Mouse (Mus musculus) intestine, embryonic 15.5 days (tissue): ENCODE measurements at regions not wholly inside any gene's neighbourhood (a gene's known extent, or its start where the extent isn't known, plus 50 kb on each side); places are given as distances from the start of the nearest gene placed in this dataset.

Source experiments
- ATAC-seq: fragments of 200-750 bp; cut with Nextera tagmentation; 2 replicates; pipeline ENCODE4 v1.8.0; 2017; ENCODE audit warnings: moderate TSS enrichment, moderate library complexity
- H3K27ac ChIP-seq: fragments of 300-500 bp; sonication (generic); 2 replicates; pipeline ENCODE4 v1.5.1; 2015; ENCODE audit warnings: mild to moderate bottlenecking, inconsistent platforms
- H3K27me3 ChIP-seq: fragments of 300-500 bp; sonication (generic); replicated peaks from 2 replicates; pipeline ENCODE4 v1.6.1; 2015; ENCODE audit warnings: inconsistent platforms
- H3K36me3 ChIP-seq: fragments of 300-500 bp; sonication (generic); 2 replicates; pipeline ENCODE4 v1.6.1; 2015; ENCODE audit warnings: inconsistent platforms
- H3K4me1 ChIP-seq: fragments of 300-500 bp; sonication (generic); replicated peaks from 2 replicates; pipeline ENCODE4 v1.6.1; 2015; ENCODE audit warnings: inconsistent platforms
- H3K4me2 ChIP-seq: fragments of 300-500 bp; sonication (generic); replicated peaks from 2 replicates; pipeline ENCODE4 v1.6.1; 2015; ENCODE audit warnings: mild to moderate bottlenecking, inconsistent platforms
- H3K4me3 ChIP-seq: fragments of 300-500 bp; sonication (generic); replicated peaks from 2 replicates; pipeline ENCODE4 v1.5.1; 2015; ENCODE audit warnings: inconsistent platforms
- H3K9ac ChIP-seq: fragments of 300-500 bp; sonication (generic); 2 replicates; pipeline ENCODE4 v1.6.1; 2015; ENCODE audit warnings: inconsistent platforms
- H3K9me3 ChIP-seq: fragments of 300-500 bp; sonication (generic); 2 replicates; pipeline ENCODE4 v1.6.1; 2016; ENCODE audit warnings: inconsistent platforms
- WGBS: fragments of 180-500 bp; shearing (Covaris S2); methylation state at CpG from one replicate; pipeline ENCODE4 v1.1.7; 2015; 5-methylcytosine and 5-hydroxymethylcytosine counted together

DNA sequence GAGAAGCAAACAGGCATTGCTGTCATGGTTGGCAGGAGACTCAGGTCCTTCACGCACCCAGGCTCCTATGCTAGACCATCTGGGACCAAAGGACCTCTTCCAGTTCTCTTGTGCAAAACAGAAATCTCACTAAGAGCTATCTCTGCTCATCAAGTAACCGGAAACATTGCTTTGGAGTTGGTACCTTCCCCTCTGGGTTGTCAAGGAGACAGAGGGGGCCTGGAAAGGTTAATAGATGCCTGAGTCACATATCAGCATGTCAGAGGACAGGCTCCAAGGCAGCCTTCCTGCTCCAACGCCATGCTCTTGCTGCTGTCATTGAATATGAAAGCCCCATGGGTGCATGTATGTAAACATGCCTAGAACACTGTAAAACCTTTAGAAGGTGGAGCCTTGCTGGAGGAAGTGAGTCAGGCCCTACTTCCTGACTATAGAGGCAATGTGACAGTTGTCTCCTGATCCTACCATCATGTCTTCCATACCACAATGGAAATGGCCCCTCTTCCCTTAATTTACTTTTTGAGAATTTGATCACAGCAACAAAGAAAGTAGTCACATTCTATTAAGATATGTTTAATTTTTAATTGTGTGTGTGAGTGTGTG, 103.8 kb downstream of the Hlx start:
- ATAC-seq: no peak
- H3K27me3 ChIP-seq: no peaks in the 10 kb centered on the region
- H3K9me3 ChIP-seq: no peaks in the 10 kb centered on the region
- no peak overlapping the region for H3K9ac ChIP-seq
- 71% methylated on average over 3 of the region's 3 CpGs for WGBS
- H3K4me3 ChIP-seq: no peak overlapping the region
- H3K4me1 ChIP-seq: no peaks in the 10 kb centered on the region
- H3K27ac ChIP-seq: no peak overlapping the region
- no peaks in the 10 kb centered on the region for H3K36me3 ChIP-seq
- H3K4me2 ChIP-seq: no peak overlapping the region

DNA sequence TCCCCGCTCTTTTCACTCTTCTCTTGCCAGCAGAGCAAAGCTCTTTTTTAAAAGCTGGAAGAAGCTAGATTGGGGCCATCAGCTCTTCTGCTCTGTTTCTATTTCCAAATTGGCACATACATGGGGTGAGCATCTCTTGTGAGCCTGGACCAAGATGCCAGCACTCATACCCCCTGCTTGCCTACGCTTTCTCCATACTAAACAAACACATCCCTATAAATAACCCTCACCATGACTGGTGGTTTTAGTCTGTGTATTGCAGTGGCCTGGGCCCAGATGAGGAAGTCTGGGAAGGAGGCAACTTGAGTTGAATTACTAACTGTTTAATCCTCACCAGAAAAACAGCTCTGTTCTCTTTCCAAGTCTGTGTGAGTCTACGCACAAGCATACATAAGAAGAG, 110.0 kb downstream of the Hlx start:
- Histone ChIP-seq H3K4me3 (no peak overlapping the region), H3K4me2 (no peak overlapping the region), H3K27me3 (no peaks in the 10 kb centered on the region), H3K4me1 (peaks cover 4% of the 10 kb centered on the region; the same call in 1 of the 2 replicates), H3K9ac (no peak overlapping the region), H3K27ac (0 out of 2 replicates have a peak overlapping the region, but pooled peaks have one; percentile 17), H3K9me3 (no peaks in the 10 kb centered on the region), H3K36me3 (no peaks in the 10 kb centered on the region)
- peak; percentile 31; the same call in 1 of the 2 replicates for ATAC-seq
- 53% methylated on average over 3 of the region's 3 CpGs for WGBS

DNA sequence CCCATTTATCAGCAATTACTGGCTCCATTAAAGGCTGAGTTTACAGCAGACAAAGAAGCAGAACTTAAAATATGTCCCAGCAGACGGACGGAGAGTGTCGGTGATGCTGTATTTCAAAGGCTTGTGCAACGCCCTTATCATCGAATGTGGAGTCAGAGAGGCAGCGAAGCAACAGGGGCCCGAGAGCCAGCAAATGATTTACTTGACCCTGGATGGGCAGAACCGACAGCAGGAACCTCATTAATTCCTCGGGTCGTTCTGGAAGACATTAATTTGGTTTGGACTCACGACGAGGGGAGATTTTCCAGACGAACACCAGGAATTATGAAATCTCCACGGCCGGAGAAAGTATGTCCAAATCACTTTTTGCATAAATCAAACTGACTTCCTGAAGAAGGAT, 110.5 kb downstream of the Hlx start:
- H3K4me1 ChIP-seq: peaks cover 4% of the 10 kb centered on the region; the same call in 1 of the 2 replicates
- H3K27me3 ChIP-seq: no peaks in the 10 kb centered on the region
- H3K9me3 ChIP-seq: no peaks in the 10 kb centered on the region
- no peak overlapping the region for H3K9ac ChIP-seq
- no peaks in the 10 kb centered on the region for H3K36me3 ChIP-seq
- ATAC-seq: peak; percentile 39; the same call in 1 of the 2 replicates
- WGBS: 29% methylated on average over 15 of the region's 15 CpGs
- no peak overlapping the region for H3K4me3 ChIP-seq
- H3K27ac ChIP-seq: no peak overlapping the region
- H3K4me2 ChIP-seq: no peak overlapping the region

DNA sequence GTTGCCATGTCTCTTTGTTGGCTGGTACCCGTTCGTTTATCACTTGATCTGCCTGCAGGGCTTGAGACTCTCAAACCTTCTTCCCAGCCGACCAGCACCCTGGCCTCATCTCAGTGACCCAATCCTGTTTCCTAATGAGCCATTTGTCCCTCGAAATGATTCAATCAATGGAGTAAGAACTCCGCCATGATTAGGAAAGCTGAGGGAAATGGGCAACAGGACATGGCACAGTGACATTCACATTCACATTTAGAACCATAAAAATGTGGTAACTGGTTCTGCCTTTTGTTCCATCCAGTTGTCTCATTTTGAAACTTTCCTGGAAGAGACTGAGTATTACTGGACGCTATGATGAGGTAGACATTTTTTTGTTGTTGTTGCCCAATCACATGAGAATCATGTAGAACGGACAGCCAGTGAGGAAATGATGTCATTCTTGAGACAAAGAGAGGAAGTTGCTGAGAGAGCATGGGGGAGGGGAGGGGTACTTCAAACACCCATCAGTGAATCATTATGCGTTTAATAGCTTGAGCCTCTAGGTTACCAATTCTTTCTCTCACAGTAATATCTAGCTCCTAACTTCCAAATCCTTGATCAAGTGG, 114.5 kb downstream of the Hlx start:
- Histone ChIP-seq H3K9me3 (no peaks in the 10 kb centered on the region), H3K27me3 (no peaks in the 10 kb centered on the region), H3K4me3 (no peak overlapping the region), H3K4me2 (no peak overlapping the region), H3K9ac (no peak overlapping the region), H3K4me1 (peaks cover 4% of the 10 kb centered on the region; the same call in 1 of the 2 replicates), H3K36me3 (no peaks in the 10 kb centered on the region), H3K27ac (no peak overlapping the region)
- ATAC-seq: no peak
- 80% methylated on average over 8 of the region's 8 CpGs for WGBS

- WGBS: 65% methylated on average over 3 of the region's 3 CpGs
- Histone ChIP-seq H3K9ac (no peak overlapping the region), H3K4me1 (no peaks in the 10 kb centered on the region), H3K27ac (no peak overlapping the region), H3K36me3 (no peaks in the 10 kb centered on the region), H3K27me3 (no peaks in the 10 kb centered on the region), H3K4me3 (no peak overlapping the region), H3K9me3 (no peaks in the 10 kb centered on the region), H3K4me2 (no peak overlapping the region)
- ATAC-seq: no peak
Measured at GRCm38 (mm10) chr1:184615991-184616390, 116.4 kb downstream of the Hlx start.

- Histone ChIP-seq H3K9ac (no peak overlapping the region), H3K4me2 (no peak overlapping the region), H3K27me3 (no peaks in the 10 kb centered on the region), H3K4me3 (no peak overlapping the region), H3K4me1 (no peaks in the 10 kb centered on the region), H3K9me3 (no peaks in the 10 kb centered on the region), H3K36me3 (no peaks in the 10 kb centered on the region), H3K27ac (no peak overlapping the region)
- ATAC-seq: no peak
- WGBS: 81% methylated on average over 21 of the region's 21 CpGs
Measured at GRCm38 (mm10) chr1:184614699-184615415, 117.6 kb downstream of the Hlx start.

DNA sequence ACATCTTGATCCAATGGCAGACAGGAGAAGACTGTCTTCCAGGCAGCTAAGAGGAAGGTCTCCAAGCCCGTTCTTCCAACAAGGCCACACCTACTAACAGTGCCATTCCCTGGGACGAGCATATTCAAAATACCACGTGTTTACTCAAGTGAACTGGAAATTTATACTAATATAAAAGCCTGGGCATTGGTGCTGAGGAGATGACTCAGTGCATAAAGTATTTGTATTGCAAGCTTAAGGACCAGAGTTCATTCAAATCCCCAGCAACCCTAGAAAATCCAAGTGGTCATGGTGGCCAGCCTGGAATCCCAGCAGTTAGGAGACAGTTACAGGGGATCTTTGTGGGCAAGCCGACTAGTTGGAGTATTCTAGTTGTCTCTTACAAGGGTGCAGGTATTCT, 119.5 kb downstream of the Hlx start:
- H3K4me2 ChIP-seq: no peak overlapping the region
- no peak overlapping the region for H3K4me3 ChIP-seq
- no peaks in the 10 kb centered on the region for H3K9me3 ChIP-seq
- ATAC-seq: no peak
- 58% methylated on average over 4 of the region's 4 CpGs for WGBS
- no peaks in the 10 kb centered on the region for H3K4me1 ChIP-seq
- no peaks in the 10 kb centered on the region for H3K36me3 ChIP-seq
- H3K27me3 ChIP-seq: no peaks in the 10 kb centered on the region
- no peak overlapping the region for H3K9ac ChIP-seq
- H3K27ac ChIP-seq: no peak overlapping the region

GRCm38 (mm10) chr1:184608938-184609337, 123.5 kb downstream of the Hlx start:
- Histone ChIP-seq H3K36me3 (no peaks in the 10 kb centered on the region), H3K27ac (no peak overlapping the region), H3K9ac (no peak overlapping the region), H3K4me1 (no peaks in the 10 kb centered on the region), H3K27me3 (no peaks in the 10 kb centered on the region), H3K9me3 (no peaks in the 10 kb centered on the region), H3K4me2 (no peak overlapping the region), H3K4me3 (no peak overlapping the region)
- ATAC-seq: no peak
- 67% methylated on average over 5 of the region's 5 CpGs for WGBS

- no peak for ATAC-seq
- Histone ChIP-seq H3K27me3 (no peaks in the 10 kb centered on the region), H3K9ac (no peak overlapping the region), H3K27ac (no peak overlapping the region), H3K4me3 (no peak overlapping the region), H3K4me2 (no peak overlapping the region), H3K4me1 (no peaks in the 10 kb centered on the region), H3K9me3 (no peaks in the 10 kb centered on the region), H3K36me3 (no peaks in the 10 kb centered on the region)
- 87% methylated on average over 2 of the region's 2 CpGs for WGBS
Measured at GRCm38 (mm10) chr1:184608338-184608737, 124.1 kb downstream of the Hlx start.

DNA sequence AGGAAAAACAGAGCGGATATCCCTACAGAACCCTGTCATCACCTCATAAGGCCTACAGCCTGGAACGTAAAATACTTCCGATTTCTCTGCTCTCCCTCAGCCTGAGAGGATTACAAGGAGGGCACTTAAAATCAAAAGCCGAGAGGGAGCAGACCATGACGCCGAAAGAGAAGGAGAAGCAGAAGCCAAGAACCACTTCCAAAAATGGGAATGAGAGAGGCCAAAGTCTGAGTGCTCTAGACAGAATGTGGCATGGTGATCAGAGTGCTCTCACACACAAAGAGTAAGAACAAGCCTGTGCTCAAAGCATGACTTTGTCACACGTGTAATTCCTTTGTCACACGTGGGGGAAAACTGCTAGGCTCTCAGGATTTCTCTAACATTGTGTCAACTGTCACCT, 125.9 kb downstream of the Hlx start:
- Histone ChIP-seq H3K9ac (no peak overlapping the region), H3K4me3 (no peak overlapping the region), H3K4me2 (no peak overlapping the region), H3K4me1 (no peaks in the 10 kb centered on the region), H3K27me3 (no peaks in the 10 kb centered on the region), H3K9me3 (no peaks in the 10 kb centered on the region), H3K27ac (no peak overlapping the region), H3K36me3 (no peaks in the 10 kb centered on the region)
- no peak for ATAC-seq
- 75% methylated on average over 8 of the region's 8 CpGs for WGBS

GRCm38 (mm10) chr1:184605666-184606065, 126.8 kb downstream of the Hlx start:
- H3K4me1 ChIP-seq: no peaks in the 10 kb centered on the region
- 74% methylated on average over 7 of the region's 7 CpGs for WGBS

DNA sequence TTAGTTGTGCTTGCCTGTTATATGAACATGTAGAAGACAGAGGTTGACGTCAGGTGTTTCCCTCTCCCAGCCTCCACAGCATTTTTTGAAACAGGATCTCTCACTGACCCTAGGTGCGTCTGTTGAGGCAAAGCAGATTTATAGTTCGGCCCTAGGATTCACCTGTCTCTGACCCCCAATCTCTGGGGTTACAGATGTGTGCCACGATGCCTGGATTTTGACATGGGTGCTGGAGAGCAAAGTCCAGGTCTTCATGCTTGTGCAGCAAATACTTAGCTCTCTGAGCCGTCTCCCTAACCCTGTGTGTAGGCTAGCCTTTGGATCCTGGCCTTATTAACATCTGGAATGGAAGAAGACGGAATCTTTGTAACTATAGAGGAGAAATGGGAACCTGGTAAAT, 129.3 kb downstream of the Hlx start:
- H3K27me3 ChIP-seq: no peaks in the 10 kb centered on the region

More at GRCm38 (mm10) chr1:184605666-184606065, 126.8 kb downstream of the Hlx start:
- Histone ChIP-seq H3K9ac (no peak overlapping the region), H3K9me3 (no peaks in the 10 kb centered on the region), H3K36me3 (no peaks in the 10 kb centered on the region), H3K27me3 (no peaks in the 10 kb centered on the region), H3K4me3 (no peak overlapping the region), H3K27ac (no peak overlapping the region), H3K4me2 (no peak overlapping the region)
- no peak for ATAC-seq

More for the DNA sequence above, 129.3 kb downstream of the Hlx start:
- Histone ChIP-seq H3K36me3 (no peaks in the 10 kb centered on the region), H3K9ac (no peak overlapping the region), H3K9me3 (no peaks in the 10 kb centered on the region), H3K4me2 (no peak overlapping the region), H3K27ac (no peak overlapping the region), H3K4me1 (no peaks in the 10 kb centered on the region), H3K4me3 (no peak overlapping the region)
- ATAC-seq: no peak
- WGBS: 84% methylated on average over 6 of the region's 6 CpGs
